Mouse (Mus musculus) heart, embryonic 14.5 days (tissue): ENCODE data around the gene Klf16. TPM values are rescaled to one million over a fixed set of nuclear protein-coding genes. Genes with fewer than 3 reads are reported as not detected.

ENCODE experiments used
- ATAC-seq: fragments of 200-750 bp; cut with Nextera tagmentation; 2 replicates; pipeline ENCODE4 v1.8.0; 2017; ENCODE audit warnings: low read depth, moderate TSS enrichment; ENCODE audit not compliant: insufficient number of reproducible peaks, insufficient read depth, low FRiP score
- H3K27ac ChIP-seq, 2 experiments: fragments of 200-500 bp in 1 of 2; fragments of 300-500 bp in 1 of 2; sonication (generic) in 1 of 2; replicated peaks in 1 of 2; 2 replicates each; pipeline ENCODE4 v1.5.1; 2012 to 2014; ENCODE audit warnings: low read depth in 2 of 2, low read length in 2 of 2, control low read depth in 1 of 2, mild to moderate bottlenecking in 1 of 2, mixed read lengths in 1 of 2; ENCODE audit not compliant: control insufficient read depth in 1 of 2, insufficient read depth in 1 of 2
- H3K27me3 ChIP-seq: fragments of 300-500 bp; sonication (generic); 2 replicates; pipeline ENCODE4 v1.6.1; 2014; ENCODE audit warnings: mild to moderate bottlenecking, low read length, control low read depth; ENCODE audit not compliant: control insufficient read depth, insufficient read depth
- H3K36me3 ChIP-seq: fragments of 300-500 bp; sonication (generic); 2 replicates; pipeline ENCODE4 v1.6.1; 2014; ENCODE audit warnings: mild to moderate bottlenecking, control low read depth, low read length, mixed read lengths; ENCODE audit not compliant: control insufficient read depth, insufficient read depth
- H3K4me1 ChIP-seq, 2 experiments: fragments of 200-500 bp in 1 of 2; fragments of 300-500 bp in 1 of 2; sonication (generic) in 1 of 2; 2 replicates each; pipeline ENCODE4 v1.6.1; 2012 to 2014; ENCODE audit warnings: low read length in 2 of 2, control low read depth in 1 of 2, mixed read lengths in 1 of 2; ENCODE audit not compliant: control insufficient read depth in 2 of 2, insufficient read depth in 2 of 2
- H3K4me2 ChIP-seq: fragments of 300-500 bp; sonication (generic); 2 replicates; pipeline ENCODE4 v1.6.1; 2014; ENCODE audit warnings: mild to moderate bottlenecking, low read length
- H3K4me3 ChIP-seq, 2 experiments: fragments of 200-500 bp in 1 of 2; fragments of 300-500 bp in 1 of 2; sonication (generic) in 1 of 2; 2 replicates each; pipeline ENCODE4 v1.5.1; 2012 to 2014; ENCODE audit warnings: low read length in 2 of 2, mild to moderate bottlenecking in 2 of 2, control low read depth in 1 of 2, low read depth in 1 of 2, moderate library complexity in 1 of 2; ENCODE audit not compliant: control insufficient read depth in 1 of 2, insufficient read depth in 1 of 2
- H3K9ac ChIP-seq: fragments of 300-500 bp; sonication (generic); 2 replicates; pipeline ENCODE4 v1.6.1; 2014; ENCODE audit warnings: mild to moderate bottlenecking, low read length
- H3K9me3 ChIP-seq: fragments of 300-500 bp; sonication (generic); 2 replicates; pipeline ENCODE4 v1.6.1; 2016; ENCODE audit warnings: low read length, control low read depth; ENCODE audit not compliant: control insufficient read depth
- WGBS: fragments of 180-500 bp; shearing (Covaris S2); extraction: QIAGEN DNeasy Blood & Tissue Kit; methylation state at CpG from one replicate; pipeline ENCODE4 v1.1.7; 2014; 5-methylcytosine and 5-hydroxymethylcytosine counted together
- polyA plus RNA-seq: library from polyadenylated mRNA; unstranded; fragments of >200 nt; fragmentation: Nextera tagmentation; extraction: Ambion mirVana; gene quantifications from 2 replicates; pipeline ENCODE4 v1.2.1, GENCODE M21; 2014

Klf16 gene
- polyA plus RNA-seq, 1 experiment from 2014 or later, result 5.0 TPM

DNA sequence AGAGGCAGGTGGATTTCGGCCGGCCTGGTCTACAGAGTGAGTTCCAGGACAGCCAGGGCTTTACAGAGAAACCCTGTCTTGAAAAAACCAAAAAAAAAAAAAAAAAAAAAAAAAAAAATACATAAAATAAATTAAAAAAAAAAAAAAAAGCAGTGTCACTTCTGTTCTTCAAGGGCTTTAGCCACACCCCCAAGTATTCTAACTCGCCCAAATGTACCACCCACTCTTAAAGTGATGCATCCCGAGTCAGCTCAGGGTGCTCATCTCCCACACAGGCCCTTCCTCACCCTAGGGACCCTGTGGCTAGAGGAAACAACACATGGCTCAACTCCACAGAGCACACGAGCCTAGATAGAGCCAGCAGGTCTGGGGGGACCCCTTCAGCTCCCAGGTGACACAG, 5.9 kb upstream of the Klf16 start:
- no peaks in the 10 kb centered on the region for H3K9me3 ChIP-seq
- H3K27ac ChIP-seq, result no peak overlapping the region
- ATAC-seq, result no peak
- H3K36me3 ChIP-seq, result peaks cover 42% of the 10 kb centered on the region
- H3K4me2 ChIP-seq, result no peak overlapping the region
- WGBS, result 84% methylated on average over 5 of the region's 5 CpGs
- H3K4me1 ChIP-seq, result peaks cover 18 to 22% of the 10 kb centered on the region in 2 experiments; a peak in 3 of 4 replicates
- no peak overlapping the region for H3K4me3 ChIP-seq
- no peak overlapping the region for H3K9ac ChIP-seq
- no peaks in the 10 kb centered on the region for H3K27me3 ChIP-seq

DNA sequence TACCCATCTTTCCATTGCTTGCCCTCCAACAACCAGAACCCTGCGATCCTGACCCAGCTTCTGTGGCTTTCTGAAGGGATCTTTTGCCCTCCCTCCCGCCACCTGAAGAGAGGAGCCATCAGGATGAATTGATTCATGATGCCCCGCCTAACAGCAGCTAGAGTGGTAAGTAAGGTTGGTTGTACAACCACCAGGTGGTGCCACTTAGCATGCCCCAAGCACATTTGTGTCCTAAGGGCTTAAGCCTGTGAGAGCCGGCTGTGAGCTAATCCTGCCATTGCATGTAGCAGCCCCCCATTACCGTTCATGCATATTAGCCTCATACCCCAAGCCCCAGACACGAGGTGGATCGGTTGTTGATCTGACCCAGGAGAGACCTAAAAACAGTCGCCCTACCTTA, 1.8 kb upstream of the Klf16 start:
- Histone ChIP-seq H3K36me3 (peaks cover 24% of the 10 kb centered on the region), H3K9me3 (no peaks in the 10 kb centered on the region), H3K27ac (peak overlapping the region; percentile 36 to 92; a peak in 3 of 4 replicates), H3K4me3 (peak overlapping the region; percentile 20 to 87; a peak in 2 of 4 replicates), H3K9ac (peak overlapping the region; percentile 87; the same call in 1 of the 2 replicates), H3K4me2 (peak overlapping the region; percentile 92), H3K4me1 (peaks cover 19 to 30% of the 10 kb centered on the region in 2 experiments), H3K27me3 (no peaks in the 10 kb centered on the region)
- WGBS, result 11% methylated on average over 8 of the region's 8 CpGs
- ATAC-seq, result no peak

DNA sequence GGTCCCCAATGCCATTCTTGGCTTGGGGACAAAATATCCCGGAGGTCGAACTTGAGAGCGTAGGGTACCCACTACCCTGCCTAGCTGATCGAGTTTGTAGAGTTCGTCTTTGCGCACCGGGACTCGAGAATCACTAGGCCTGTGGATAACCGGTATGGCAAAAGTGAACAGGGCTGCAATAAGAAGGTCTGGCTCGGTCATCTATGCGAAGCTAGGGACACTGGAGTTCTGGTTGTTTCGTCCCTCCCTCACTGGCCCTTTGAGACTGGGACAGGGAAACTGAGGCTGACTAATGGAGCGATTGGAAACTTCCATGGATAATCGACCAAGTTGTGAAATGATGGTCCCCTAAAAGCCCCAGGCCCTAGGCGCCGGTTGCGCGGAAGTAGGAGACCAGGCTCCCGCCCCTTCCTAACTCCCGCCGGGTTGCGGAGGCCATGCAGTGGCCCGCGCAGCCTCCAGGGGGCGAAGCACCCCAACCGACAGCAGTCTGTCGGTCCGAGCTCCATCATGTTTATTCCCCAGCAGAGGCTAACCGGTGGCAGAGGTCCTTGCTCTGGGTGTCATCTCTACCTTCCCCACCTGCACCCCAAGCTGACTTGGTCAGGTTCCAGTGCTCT, 1.1 kb upstream of the Klf16 start:
- Histone ChIP-seq H3K4me2 (peak overlapping the region; percentile 92), H3K9me3 (no peaks in the 10 kb centered on the region), H3K4me3 (peak overlapping the region; percentile 81 to 87), H3K27me3 (no peaks in the 10 kb centered on the region), H3K27ac (peak overlapping the region; percentile 83 to 92), H3K9ac (peak overlapping the region; percentile 87), H3K4me1 (peaks cover 22 to 35% of the 10 kb centered on the region in 2 experiments), H3K36me3 (peaks cover 17% of the 10 kb centered on the region)
- ATAC-seq, result 0 out of 2 replicates have a peak, but pooled peaks have one; percentile 22
- under 1% methylated on average over 29 of the region's 29 CpGs for WGBS

DNA sequence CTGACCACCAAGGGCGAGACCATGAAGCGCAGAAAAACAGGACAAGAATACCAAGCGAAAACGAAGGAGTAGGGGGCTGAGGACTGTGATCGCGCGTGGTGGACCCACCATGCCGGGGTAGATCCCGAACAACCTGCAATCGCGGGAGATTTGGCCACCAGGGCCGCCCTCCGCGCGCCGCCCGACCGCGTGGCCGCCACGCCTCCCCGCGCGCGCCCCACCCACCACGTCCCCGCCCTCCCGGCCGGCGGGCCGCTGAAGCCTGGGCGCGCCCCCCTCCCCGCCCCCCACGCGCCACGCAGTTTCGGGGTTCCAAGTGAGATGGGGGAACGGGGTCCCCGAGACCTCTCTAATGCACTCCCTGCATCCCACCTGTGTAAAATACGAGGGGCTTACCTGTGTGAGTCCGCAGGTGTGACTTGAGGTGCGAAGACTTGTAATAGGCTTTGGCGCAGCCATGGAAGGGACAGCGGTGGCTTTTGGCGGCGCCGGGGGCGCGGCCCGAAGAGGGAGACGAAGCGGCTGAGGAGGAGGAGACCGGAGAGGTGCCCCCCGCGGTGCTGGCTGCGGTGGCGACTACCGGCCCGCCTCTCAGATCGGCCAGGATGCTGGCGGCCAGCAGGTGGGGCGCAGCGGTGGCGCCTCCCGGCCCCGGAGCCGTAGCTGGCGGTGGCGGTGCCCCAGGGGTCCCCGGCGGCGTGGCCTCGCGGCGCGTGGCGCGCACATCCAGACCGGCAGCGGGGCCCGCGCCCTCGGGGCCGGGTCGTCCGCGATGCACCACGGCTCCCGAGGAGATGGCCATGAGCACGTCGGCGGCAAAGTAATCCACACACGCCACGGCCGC, 548 bp downstream of the Klf16 start:
- no peak for ATAC-seq
- WGBS, result under 1% methylated on average over 77 of the region's 96 CpGs
- Histone ChIP-seq H3K27me3 (no peaks in the 10 kb centered on the region), H3K9me3 (no peaks in the 10 kb centered on the region), H3K4me1 (peaks cover 25 to 45% of the 10 kb centered on the region in 2 experiments), H3K4me3 (peak overlapping the region; percentile 81 to 87), H3K36me3 (peaks cover 3% of the 10 kb centered on the region; the same call in 1 of the 2 replicates), H3K9ac (peak overlapping the region; percentile 87), H3K27ac (peak overlapping the region; percentile 72 to 92), H3K4me2 (peak overlapping the region; percentile 92)

DNA sequence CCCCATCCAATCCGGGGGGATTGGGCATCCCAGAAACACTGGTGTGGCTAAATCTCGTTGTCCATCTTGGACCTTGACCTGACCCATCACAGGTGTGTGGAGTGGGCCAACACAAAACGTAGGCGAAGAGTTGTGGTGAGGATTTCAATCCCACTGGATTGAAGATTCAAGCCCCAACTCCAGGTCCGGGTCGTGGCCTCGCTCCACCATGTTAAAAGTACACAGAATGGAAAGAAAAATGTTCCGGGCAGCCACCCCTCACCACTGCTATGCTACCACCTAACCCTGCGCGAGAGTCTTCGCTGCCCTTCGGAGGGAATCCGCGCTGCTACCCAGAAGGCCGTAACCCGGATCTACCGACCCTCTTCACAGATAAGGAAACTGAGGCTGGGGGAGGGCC, 1.2 kb downstream of the Klf16 start:
- Histone ChIP-seq H3K9me3 (no peaks in the 10 kb centered on the region), H3K4me3 (peak overlapping the region; percentile 81 to 87), H3K9ac (peak overlapping the region; percentile 87), H3K4me1 (peaks cover 31 to 52% of the 10 kb centered on the region in 2 experiments), H3K27ac (no peak overlapping the region), H3K36me3 (peaks cover under 1% of the 10 kb centered on the region; the same call in 1 of the 2 replicates), H3K27me3 (no peaks in the 10 kb centered on the region), H3K4me2 (peak overlapping the region; percentile 92)
- 13% methylated on average over 17 of the region's 17 CpGs for WGBS
- ATAC-seq, result no peak

DNA sequence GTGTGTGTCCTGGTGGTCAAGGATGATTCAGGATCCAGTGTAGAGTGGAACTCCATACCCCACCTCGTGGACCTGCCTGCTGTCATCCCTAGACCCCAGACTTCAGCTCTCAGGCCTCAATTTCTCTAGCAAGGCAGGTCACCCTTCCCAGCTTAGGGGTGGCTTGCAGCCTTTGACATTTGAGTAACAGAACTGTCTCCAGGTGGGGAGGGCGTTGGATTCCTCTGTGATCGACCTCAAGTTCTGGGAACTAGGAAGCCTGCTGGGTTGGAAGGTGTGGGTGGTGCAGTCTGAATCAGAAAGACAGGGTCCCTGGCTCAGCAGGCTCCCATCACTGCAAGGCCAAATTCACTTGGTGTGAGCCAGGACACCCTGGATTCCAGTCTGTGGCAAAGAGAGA, 2.2 kb downstream of the Klf16 start:
- Histone ChIP-seq H3K4me2 (peak overlapping the region; percentile 92; the same call in 1 of the 2 replicates), H3K27me3 (no peaks in the 10 kb centered on the region), H3K4me3 (no peak overlapping the region), H3K4me1 (peaks cover 41 to 62% of the 10 kb centered on the region in 2 experiments), H3K9ac (peak overlapping the region; percentile 87; the same call in 1 of the 2 replicates), H3K27ac (no peak overlapping the region), H3K36me3 (no peaks in the 10 kb centered on the region), H3K9me3 (no peaks in the 10 kb centered on the region)
- no peak for ATAC-seq
- 78% methylated on average over 3 of the region's 3 CpGs for WGBS

DNA sequence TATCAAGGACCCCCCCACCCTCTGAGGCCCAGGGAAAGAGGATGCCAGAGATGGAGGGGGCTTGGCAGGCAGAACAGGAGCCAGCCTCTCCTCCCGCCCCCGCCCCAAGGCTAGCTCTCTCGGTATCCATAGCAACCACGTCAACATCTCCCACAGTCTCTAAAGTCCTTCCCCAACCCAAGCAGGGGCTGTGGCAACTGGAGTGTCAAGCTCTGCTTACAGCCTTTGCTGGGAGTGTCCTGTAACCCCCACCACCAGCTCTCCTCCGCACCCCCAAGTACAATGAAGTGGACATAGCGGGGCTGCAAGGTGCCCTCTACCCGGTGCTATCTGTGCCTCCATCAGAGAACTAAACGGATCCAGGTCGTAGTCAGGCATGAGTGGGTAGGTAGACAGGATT, 3.2 kb downstream of the Klf16 start:
- 49% methylated on average over 9 of the region's 9 CpGs for WGBS
- H3K4me3 ChIP-seq, result no peak overlapping the region
- H3K9ac ChIP-seq, result 0 out of 2 replicates have a peak overlapping the region, but pooled peaks have one; percentile 87
- ATAC-seq, result no peak
- no peaks in the 10 kb centered on the region for H3K27me3 ChIP-seq
- H3K27ac ChIP-seq, result no peak overlapping the region
- no peaks in the 10 kb centered on the region for H3K36me3 ChIP-seq
- no peak overlapping the region for H3K4me2 ChIP-seq
- peaks cover 41 to 68% of the 10 kb centered on the region in 2 experiments for H3K4me1 ChIP-seq
- H3K9me3 ChIP-seq, result no peaks in the 10 kb centered on the region
